Mouse (Mus musculus): Measurements from ENCODE around the gene Rsad2.

- TF ChIP-seq CTCF (IDR thresholded peaks at IDR 0.05; ENCODE audit: extremely low read depth, insufficient read depth, low read length) (no peak), POLR2A (IDR thresholded peaks at IDR 0.05; ENCODE audit: extremely low read depth, insufficient read depth, low read length) (no peak)
Measured at GRCm38 (mm10) chr12:26444511-26444910, 11.7 kb downstream of the Rsad2 start.
